ENCODE assay signal across 8 mouse cellular contexts in the genomic region with DNA sequence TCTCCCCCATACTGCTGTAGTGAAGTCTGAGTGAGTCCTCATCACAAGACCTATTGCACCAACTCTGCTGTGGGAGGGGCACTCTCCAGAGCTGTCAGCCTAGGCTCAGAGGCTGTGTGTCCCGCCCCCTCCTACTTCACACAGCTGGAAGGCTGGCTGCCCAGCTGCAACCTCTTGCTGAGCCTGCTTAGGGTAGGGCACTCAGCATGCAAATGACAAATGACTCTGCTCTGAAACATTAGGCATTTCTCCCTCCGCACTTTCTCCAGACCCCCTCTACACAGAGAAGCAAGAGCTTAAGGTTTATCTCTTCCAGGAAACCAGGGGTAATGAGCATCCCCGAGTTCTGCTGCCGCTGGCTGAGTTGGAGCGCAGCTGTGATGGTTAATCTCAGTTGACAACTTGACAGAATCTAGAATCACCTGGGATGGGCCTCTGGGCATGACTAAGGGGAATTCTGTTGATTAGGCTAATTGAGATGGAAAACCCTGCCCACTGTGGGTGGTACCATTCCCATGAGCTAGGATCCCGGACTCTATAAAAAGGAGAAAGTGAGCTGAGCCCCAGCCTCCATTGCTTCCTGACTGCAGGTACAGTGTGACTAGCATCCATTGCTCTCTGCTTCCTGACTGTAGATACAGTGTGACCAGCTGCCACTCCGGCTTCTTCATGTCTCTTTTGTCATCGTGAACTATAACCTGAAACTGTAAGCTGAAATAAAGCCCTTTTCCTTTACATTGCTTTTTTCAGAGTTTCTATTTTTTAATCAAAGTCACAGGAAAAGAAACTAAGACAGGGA.
DNase-seq lines count a peak whose midpoint lies in the region; ATAC-seq and TF ChIP-seq lines count a peak whose summit lies in the region.
"Had no signal": no experiment of that assay in that cellular context is flagged by ENCODE, and none has a peak within 500 bp of the region (broad histone marks: within the 10 kb centered on the region; RNA-seq: fewer than 3 reads in every experiment).

No protein-coding gene starts in this region.

- no peaks in the 10 kb centered on the region for H3K36me3 ChIP-seq in liver, embryonic 14.5 days (replicated peaks; ENCODE audit: control insufficient read depth, insufficient read depth, low read depth)
- H3K36me3 ChIP-seq in stomach, embryonic 14.5 days (ENCODE audit: control insufficient read depth, insufficient read depth, low read length), result no peaks in the 10 kb centered on the region
- H3K36me3 ChIP-seq: neural tube, embryonic 13.5 days had no signal

- no peak for TF ChIP-seq EP300 in liver, embryonic 14.5 days (IDR thresholded peaks at IDR 0.05; ENCODE audit: low read depth)

- H3K27me3 ChIP-seq in liver, embryonic 14.5 days (ENCODE audit: control insufficient read depth, insufficient read depth, low read length), result no peaks in the 10 kb centered on the region; the same call in 1 of the 2 replicates
- no peaks in the 10 kb centered on the region for H3K27me3 ChIP-seq in stomach, embryonic 14.5 days (ENCODE audit: control insufficient read depth, insufficient read depth, low read length)

- DNase-seq in ovary, postnatal 36 days (ENCODE audit: low spot score), result peak; percentile 37
- DNase-seq in ovary, postnatal 14 days (ENCODE audit: low spot score), result no peak
- DNase-seq in embryo, embryonic 10 days (ENCODE audit: low spot score), result peak; percentile 60
- peak; percentile 77 for DNase-seq in gastrocnemius, postnatal 25 days
- DNase-seq in liver, embryonic 14.5 days (ENCODE audit: low read depth in 3 of 3, low spot score in 3 of 3), result peak in 2 of 3 experiments; percentile 14 to 16
- no peak for DNase-seq in T-cell, adult 2 months (ENCODE audit: low spot score)

- no peak for ATAC-seq in liver, embryonic 14.5 days (ENCODE audit: insufficient read depth)
- ATAC-seq in stomach, embryonic 14.5 days (ENCODE audit: insufficient number of reproducible peaks, insufficient read depth, low FRiP score, low read depth), result peak; percentile 64; the same call in 1 of the 2 replicates

- no peak overlapping the region for H3K4me3 ChIP-seq in liver, embryonic 14.5 days (ENCODE audit: insufficient read depth in 1 of 2, low read depth in 2 of 2, low read length in 2 of 2)
- no peak overlapping the region for H3K4me3 ChIP-seq in stomach, embryonic 14.5 days (ENCODE audit: low read depth, low read length)
- H3K4me3 ChIP-seq: neural tube, embryonic 13.5 days had no signal

- H3K9ac ChIP-seq in liver, embryonic 14.5 days (replicated peaks), result no peak overlapping the region
- no peak overlapping the region for H3K9ac ChIP-seq in stomach, embryonic 14.5 days (replicated peaks; ENCODE audit: low read depth, low read length)
- H3K9ac ChIP-seq: neural tube, embryonic 13.5 days had no signal

- TF ChIP-seq CTCF in liver, embryonic 14.5 days (IDR thresholded peaks at IDR 0.05; ENCODE audit: low read depth), result no peak

- no peak overlapping the region for H3K27ac ChIP-seq in liver, embryonic 14.5 days
- H3K27ac ChIP-seq in stomach, embryonic 14.5 days (ENCODE audit: low read length), result no peak overlapping the region
- H3K27ac ChIP-seq: neural tube, embryonic 13.5 days had no signal

- 29% methylated on average over 8 of the region's 8 CpGs for WGBS in liver, embryonic 14.5 days (ENCODE audit: insufficient replicate concordance)
- 31% methylated on average over 8 of the region's 8 CpGs for WGBS in stomach, embryonic 14.5 days

- H3K4me2 ChIP-seq in liver, embryonic 14.5 days (ENCODE audit: low read depth), result no peak overlapping the region
- no peak overlapping the region for H3K4me2 ChIP-seq in stomach, embryonic 14.5 days (replicated peaks; ENCODE audit: low read depth, low read length)
- H3K4me2 ChIP-seq: neural tube, embryonic 13.5 days had no signal

- no peaks in the 10 kb centered on the region for H3K9me3 ChIP-seq in liver, embryonic 14.5 days (ENCODE audit: control insufficient read depth, low read length)
- no peaks in the 10 kb centered on the region for H3K9me3 ChIP-seq in stomach, embryonic 14.5 days (ENCODE audit: control insufficient read depth, low read depth, low read length)
- H3K9me3 ChIP-seq: neural tube, embryonic 13.5 days had no signal

- no peaks in the 10 kb centered on the region; a peak in 1 of 4 replicates for H3K4me1 ChIP-seq in liver, embryonic 14.5 days (replicated peaks; ENCODE audit: control insufficient read depth in 2 of 2, insufficient read depth in 2 of 2, low read length in 1 of 2)
- H3K4me1 ChIP-seq in stomach, embryonic 14.5 days (ENCODE audit: control insufficient read depth, insufficient read depth, low read length), result peaks cover 6% of the 10 kb centered on the region; the same call in 1 of the 2 replicates

Comparison
In these comparisons a context has a peak if more than half of its experiments do, and no peak if none do; other contexts are left out.
1. DNase-seq: peak in ovary, postnatal 36 days (single experiment), embryo, embryonic 10 days (single experiment), gastrocnemius, postnatal 25 days (single experiment) and liver, embryonic 14.5 days (2 of 3); none in ovary, postnatal 14 days (single experiment) and T-cell, adult 2 months (single experiment).